Mouse (Mus musculus) c-Kit-positive CD71-positive TER-119-negative erythroid progenitor cells, embryonic 14.5 days (primary cell): ENCODE results near the gene Gstp3.
"Not testable (repeated sequence)": the region's sequence is repeated elsewhere in the genome, so short reads cannot be mapped to it uniquely, and the experiment has no call there.

Experiments used
- DNase-seq: peaks from one replicate; pipeline ENCODE4 v3.0.0-alpha.2; 2013; ENCODE audit warnings: low read depth

Gstp3 gene

DNA sequence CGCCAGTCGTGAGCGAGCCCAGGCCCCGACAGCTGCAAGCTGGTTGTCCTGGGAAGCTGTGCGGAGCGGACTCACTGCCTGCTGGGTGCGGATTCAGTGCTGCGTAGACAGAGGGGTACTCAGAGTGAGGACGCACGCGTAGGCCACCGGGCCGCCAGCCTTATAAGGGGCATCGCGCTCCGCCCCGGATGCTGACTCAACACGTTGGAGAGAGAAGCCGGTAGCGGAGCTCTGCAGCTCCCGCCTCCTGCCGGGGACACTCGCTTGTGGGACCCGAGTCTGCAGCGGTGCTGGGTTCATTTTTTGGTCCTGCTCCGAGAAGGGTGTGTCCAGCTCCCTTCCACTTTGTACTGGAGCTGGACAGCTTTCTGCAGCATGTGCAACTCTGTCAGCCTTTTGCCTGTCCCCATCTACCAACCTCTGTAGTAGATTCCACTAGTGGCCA is 21.6 kb downstream of the Gstp3 start, which contains the start of gene Gstp1:
Gene Gstp1 (minus strand): TSS at position 198 of the 445 bp plus-strand sequence.
- peak; percentile 92 for DNase-seq

DNA sequence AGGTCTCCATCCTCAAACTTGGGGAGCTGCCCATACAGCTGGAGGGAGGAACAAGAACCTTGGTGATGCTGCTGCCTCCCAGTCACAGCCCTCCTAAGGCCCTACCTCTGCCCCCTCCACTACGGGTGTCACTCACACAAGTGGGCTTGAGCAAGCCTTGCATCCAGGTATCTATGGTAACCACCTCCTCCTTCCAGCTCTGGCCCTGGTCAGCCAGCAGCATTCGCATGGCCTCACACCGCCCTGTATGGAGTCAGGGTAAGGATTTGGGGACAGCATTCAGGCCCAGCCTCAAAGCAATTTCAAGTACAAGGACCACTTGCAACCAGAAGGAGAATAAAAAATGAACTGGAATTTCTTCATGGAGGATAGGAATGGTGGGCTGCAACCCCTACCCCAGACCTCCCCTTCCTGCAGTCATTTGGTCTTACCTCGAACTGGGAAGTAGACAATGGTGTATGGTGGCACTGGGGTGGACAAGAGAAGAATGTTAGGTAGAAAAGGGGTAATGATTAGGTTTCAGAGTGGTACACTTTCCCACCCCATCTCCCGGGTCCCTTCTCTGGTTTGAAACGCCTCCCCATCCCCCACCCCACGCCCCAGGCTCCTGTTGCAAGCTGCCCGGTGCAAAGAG is 22.1 kb downstream of the Gstp3 start:
- DNase-seq = not testable (repeated sequence)

DNA sequence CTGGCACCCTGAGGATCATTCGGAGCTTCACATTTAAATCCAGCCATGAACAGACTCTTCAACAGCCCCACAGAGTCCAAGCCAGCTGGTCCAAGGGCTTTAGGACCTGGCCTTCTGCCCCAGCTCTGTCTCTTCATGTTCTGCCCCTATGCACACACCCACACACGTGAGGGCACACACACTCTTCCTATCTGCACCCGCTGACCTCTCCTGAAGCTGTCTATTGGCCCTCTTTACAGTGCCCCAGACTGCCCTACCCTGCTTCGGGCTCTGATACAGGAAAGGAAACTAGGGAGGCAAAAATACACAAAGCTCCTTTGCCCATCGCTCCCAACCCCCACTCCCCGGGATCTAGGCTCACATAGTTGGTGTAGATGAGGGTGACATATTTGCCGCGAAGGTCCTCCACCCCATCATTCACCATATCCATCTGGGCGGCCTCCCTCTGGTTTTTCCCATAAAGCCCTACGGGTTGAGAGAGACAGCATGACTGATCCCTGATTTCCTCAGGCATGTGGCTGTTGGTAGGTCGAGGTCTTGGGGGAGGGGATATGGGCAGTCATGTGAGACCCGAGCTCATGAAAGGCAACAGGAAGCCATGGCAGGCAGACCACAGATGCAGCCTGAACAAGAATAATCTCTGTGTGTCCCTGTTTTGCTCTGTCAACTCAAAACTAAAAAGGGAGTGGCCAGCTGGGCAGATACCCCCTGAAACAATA is 22.9 kb downstream of the Gstp3 start:
- DNase-seq = no peak

DNA sequence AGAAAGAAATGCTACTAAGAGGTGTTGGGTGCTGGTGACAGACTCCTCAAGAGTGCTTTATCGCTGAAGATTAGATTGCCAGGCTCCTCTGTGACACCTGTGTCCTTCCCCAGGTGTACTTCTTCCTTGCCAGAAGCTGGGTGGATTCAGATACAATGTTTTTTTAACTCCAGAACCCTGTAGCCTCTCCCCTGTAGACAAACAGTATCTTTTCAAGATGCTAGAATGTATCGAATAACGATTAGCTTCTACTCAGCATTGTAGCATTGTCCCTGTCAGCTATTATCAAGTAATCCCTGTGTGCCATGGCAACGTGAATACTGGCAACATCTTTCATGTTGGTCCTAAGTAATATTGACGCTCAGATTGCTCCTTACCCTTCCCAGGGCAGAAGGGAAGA is 25.6 kb downstream of the Gstp3 start:
- DNase-seq = no peak

DNA sequence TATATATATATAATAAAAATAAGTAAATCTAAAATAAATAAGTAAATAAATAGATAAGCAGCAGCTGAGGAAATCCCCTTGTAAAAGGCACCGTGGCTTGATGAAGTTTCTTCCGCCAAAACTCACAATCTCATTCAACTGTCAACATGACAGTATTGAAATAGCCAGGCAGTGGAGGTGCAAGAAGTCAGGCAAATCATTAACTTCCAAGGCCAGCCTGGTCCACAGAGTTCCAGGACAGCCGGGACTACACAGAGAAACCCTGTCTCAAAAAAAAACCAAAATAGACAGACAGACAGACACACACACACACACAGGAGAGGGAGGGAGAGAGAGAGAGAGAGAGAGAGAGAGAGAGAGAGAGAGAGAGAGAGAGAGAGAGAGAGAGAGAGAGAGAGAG is 26.1 kb downstream of the Gstp3 start:
- no peak for DNase-seq

DNA sequence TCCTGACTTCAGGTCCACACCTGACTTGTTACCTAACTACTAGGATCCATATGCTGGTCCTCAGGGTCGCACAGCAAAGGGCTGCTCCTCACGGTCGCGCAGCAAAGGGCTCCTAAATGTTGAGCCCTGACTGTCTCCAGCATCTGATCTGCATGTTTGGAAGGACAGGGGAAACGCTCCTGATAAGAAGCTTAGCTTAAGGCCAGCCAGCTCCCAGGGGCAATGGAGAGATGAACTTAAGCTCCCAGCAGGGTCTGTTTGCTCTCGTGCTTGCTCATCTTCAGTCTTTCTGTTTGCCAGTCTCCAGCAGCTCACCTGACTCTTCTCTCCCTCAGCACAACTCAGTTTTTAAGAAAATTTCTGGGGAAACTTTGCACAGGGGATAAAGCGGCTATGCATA is 26.7 kb downstream of the Gstp3 start:
- DNase-seq = no peak

DNA sequence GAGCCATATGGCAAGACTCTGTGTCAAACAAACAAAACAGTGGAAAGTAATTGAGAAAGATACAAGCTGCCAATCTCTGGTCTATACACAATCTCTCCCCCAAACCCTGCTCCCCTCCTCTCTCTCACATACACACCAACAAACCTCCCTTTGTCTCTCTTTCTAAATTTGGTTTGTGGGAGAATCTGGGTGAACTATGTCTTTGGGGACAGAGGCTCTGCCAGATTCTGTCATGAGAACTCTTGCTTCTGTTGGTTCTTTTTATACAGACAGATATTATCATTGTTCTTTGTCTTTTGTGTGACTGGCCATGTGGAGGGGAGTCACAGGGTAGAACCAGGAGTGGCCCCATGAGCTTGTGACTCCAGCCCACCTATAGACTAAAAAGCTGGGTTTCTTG is 31.8 kb downstream of the Gstp3 start:
- no peak for DNase-seq

DNA sequence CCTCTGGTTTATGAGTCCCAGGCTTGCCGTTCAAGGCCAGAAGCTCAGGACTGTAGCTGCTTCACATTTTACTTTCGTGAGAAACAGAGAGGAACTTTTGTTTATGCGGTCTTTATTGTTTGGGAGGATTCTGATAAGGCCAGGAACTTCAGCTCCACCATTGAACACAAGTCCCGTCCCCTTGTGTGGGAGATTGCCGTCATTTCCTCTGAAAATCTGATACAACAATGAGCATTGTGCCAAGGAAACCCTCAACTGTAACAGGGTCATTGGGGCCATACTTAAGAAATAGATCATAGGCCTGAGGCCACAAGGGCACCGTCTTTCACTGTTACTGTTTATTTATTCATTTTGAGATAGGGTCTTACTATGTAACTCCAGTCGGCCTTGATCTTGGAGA is 36.2 kb downstream of the Gstp3 start:
- no peak for DNase-seq

DNA sequence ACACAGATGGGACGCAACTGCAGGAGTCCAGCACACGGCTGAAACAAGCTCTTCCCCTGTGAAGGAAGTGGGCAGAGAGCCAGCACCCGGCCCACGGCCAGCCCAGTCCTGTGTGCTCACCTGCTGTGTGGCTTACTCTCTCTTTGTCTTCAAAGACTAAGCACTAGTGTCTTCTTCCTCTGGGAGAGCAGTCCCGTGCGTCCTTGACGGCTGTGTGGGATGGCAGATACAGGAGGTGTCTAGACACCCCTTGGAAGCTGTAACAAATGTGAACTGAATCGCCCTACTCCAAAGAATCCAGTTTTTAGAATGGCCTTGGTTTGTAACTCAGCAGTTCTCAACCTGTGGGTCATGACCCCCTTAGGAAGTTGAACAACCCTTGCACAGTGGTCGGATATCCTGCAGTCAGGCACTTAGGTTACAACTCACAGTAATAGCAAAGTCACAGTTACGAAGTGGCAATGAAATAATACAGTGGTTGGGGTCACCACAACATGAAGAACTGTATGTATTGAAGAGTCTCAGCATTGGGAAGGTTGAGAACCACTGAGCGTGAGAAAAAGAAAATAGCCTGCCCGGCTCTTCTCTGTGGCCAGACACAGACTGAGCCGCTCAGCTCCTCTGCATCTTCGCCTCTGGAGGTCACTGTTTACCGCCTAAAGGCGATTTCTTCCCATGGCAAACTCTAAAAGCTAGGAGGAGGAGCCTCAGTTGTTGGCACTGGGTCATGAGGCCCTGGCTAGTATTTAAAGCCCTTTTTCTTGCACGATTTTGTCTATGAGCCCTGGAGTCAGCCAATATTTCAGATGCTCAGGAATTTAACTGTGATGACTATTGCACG is 40.4 kb downstream of the Gstp3 start:
- DNase-seq = peak; percentile 74

DNA sequence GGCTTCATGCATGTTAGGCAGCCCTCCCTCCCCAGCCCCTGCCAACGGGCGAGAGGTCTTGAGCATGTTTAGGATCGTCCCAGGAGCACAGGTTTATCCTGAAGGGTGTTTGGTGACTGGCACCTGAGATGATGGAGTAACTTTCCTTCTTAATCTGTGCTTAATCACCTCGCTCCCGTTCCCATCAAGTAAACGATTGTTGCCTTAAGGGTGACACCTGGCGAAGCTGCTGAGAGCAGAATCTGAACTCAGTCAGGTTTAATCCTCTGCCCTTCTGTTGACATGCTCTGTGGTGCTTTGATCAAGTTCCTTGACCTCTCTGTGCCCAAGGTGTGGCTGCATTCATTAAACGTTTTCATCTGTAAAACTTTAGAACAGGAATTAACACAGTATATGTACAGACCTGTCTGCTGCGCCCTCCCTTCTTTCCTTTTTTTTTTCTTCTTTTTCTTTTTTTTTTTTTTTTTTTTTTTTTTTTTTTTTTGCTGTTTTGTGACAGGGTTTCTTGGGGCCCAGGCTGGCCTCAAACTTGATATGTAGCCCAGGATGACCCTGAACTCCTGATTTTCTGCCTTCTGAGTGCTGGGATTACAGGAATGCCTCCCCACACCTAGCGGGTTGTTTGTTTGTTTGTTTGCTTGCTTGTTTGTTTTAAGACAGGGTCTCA is 41.3 kb downstream of the Gstp3 start:
- no peak for DNase-seq

DNA sequence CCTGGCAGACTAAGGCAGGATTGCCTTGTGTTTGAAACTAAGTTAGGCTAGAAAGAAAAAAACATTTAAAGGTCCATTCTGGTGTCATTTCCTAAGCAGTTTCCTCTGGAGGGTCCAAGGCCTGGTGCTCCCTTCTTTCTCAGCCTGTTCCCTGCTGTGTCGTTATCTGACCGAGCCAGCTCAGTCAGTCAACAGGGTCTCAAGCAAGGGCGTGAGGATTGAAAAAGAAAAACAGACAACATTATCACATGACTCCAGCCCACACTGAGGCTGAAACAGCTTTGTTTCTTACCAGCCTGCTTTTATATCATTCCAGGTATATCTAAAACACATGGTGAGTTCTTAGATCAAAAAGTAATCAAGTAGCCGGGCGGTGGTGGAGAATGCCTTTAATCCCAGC is 43.7 kb downstream of the Gstp3 start:
- DNase-seq = peak; percentile 50

DNA sequence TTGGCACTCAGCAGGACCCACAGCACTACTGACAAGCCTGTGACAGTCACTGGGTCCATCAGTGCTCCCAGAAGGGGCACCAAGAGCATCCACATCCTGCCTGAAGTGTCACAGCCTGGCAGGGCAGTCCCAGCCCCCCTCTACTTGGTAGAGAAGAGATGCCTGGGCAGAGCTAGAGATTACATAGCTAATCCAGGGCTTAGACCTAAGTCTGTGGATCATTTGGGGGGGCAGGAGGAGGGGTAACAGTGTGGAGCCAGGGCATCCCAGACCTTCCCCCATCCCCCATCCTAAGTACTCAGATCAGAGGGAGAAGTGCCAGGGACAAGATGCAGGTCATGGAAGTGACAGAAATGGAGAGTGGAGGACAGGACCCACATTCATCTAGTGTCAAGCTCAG is 44.6 kb downstream of the Gstp3 start:
- DNase-seq = no peak

DNA sequence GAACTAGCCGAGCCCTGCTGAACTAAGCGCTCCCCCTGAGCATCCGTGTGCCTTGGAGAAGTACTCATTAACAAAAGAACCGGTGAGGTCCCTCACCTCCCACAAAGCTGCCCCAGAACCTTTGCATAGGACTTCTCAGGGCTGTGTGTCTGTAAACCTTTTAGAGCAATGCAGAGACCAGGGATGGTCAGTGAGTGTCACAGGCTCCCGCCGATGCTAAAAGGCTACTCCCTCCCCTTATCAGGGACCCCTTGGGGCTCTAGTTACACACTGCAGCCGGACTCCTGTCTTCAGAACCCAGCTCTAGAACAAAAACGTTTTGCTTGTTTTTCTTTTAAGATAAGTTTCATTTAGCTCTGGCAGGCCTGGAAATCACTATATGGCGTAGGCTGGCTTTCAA is 46.3 kb downstream of the Gstp3 start:
- no peak for DNase-seq

DNA sequence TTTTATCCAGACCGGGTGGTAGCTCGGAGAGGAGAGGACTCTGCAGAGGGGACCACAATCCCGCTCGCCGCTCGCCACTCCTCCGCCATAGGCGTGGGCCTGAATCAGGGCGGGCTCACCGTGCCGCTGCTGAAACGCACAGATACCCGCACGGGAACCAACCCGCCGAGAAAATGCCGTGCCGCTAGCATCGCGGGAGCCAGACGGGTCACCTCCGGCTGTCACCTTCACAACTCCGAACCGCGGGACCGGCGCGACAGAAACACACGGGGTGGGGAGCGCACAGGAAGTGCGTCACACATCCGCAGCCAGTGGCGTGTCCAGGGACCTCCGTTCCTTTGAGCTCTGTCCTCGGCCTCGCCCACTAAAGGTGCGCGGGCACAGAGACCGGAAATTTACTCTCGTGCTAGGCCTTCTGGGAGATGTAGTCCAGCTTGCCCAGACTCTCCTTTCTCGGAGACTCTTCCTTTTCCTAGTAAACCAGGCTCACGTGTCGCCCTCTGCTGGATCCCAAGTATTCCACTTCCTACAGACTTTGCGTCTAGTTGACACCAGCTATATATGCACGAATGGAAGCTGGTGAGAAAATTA is 46.8 kb downstream of the Gstp3 start, which contains the start of gene Ndufv1:
Gene Ndufv1 (minus strand): TSS at position 375 of the 591 bp plus-strand sequence.
- peak; percentile 99 for DNase-seq

DNA sequence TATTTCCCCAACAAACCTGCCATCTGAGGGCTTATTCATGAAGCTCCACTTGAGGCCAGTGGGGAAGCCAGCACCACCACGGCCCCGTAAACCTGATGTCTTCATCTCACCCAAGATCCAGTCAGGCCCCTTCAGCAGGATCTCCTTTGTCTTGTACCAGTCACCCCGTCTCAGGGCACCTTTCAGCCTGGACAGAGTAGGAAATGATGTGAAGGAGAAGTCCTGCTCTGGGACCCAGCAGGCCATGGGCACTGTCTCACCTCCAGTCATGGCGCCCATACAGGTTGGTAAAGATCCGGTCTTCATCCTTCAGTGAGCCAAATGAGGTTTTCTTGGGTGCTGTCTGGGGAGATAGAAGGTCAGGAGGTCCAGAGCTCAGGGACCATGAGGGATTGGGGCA is 48.3 kb downstream of the Gstp3 start:
- no peak for DNase-seq
